Mouse (Mus musculus): ENCODE measurements around the gene Prdm12. TPM values are rescaled to one million over a fixed set of nuclear protein-coding genes. Genes with fewer than 3 reads are reported as not detected.

The Prdm12 gene
- total and polyA plus RNA-seq, 2 experiments from 2014 or later, result 1.9 to 2.5 TPM

DNA sequence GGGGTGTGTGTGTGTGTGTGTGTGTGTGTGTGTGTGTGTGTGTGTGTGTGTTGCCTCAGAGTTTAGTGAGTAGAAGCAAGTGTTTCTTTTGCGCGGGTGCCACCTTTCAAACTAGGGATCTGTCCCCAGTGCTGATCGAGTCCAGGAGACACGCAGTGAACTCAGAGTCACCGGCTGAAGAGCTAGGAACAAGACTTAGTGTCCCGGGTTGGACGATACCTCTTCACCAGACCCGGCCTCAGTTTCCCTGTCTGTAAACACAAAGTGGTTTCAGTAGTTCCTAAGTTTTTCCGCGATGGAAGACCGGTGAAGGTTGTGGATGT lies 1.6 kb downstream of the Prdm12 start:
- Histone ChIP-seq H3K9me3 (ENCODE audit: low read length) (no peaks in the 10 kb centered on the region), H3K27me3 (ENCODE audit: insufficient read depth, low read length) (peaks cover 62% of the 10 kb centered on the region), H3K4me3 (ENCODE audit: low read depth, low read length) (no peak overlapping the region), H3K9ac (no peak overlapping the region), H3K4me1 (ENCODE audit: insufficient read depth) (peaks cover 3% of the 10 kb centered on the region), H3K4me2 (ENCODE audit: low read depth) (no peak overlapping the region), H3K36me3 (ENCODE audit: insufficient read depth) (no peaks in the 10 kb centered on the region), H3K27ac (ENCODE audit: low read depth, low read length) (no peak overlapping the region)
- ATAC-seq (no peak), DNase-seq (no peak)
- under 1% methylated on average over 11 of the region's 11 CpGs for WGBS
- TF ChIP-seq CTCF (IDR thresholded peaks at IDR 0.05; ENCODE audit: low read depth), result no peak

GRCm38 (mm10) chr2:31641929-31642328 lies 2.1 kb downstream of the Prdm12 start:
- TF ChIP-seq CTCF (IDR thresholded peaks at IDR 0.05; ENCODE audit: low read depth), result no peak
- ATAC-seq (no peak), DNase-seq (no peak)
- Histone ChIP-seq H3K4me2 (ENCODE audit: low read depth) (no peak overlapping the region), H3K9ac (no peak overlapping the region), H3K4me1 (ENCODE audit: insufficient read depth) (no peaks in the 10 kb centered on the region), H3K27me3 (ENCODE audit: insufficient read depth, low read length) (peaks cover 61% of the 10 kb centered on the region), H3K36me3 (ENCODE audit: insufficient read depth) (no peaks in the 10 kb centered on the region), H3K27ac (ENCODE audit: low read depth, low read length) (no peak overlapping the region), H3K4me3 (ENCODE audit: low read depth, low read length) (no peak overlapping the region), H3K9me3 (ENCODE audit: low read length) (no peaks in the 10 kb centered on the region)
- WGBS, result 7% methylated on average over 18 of the region's 18 CpGs

DNA sequence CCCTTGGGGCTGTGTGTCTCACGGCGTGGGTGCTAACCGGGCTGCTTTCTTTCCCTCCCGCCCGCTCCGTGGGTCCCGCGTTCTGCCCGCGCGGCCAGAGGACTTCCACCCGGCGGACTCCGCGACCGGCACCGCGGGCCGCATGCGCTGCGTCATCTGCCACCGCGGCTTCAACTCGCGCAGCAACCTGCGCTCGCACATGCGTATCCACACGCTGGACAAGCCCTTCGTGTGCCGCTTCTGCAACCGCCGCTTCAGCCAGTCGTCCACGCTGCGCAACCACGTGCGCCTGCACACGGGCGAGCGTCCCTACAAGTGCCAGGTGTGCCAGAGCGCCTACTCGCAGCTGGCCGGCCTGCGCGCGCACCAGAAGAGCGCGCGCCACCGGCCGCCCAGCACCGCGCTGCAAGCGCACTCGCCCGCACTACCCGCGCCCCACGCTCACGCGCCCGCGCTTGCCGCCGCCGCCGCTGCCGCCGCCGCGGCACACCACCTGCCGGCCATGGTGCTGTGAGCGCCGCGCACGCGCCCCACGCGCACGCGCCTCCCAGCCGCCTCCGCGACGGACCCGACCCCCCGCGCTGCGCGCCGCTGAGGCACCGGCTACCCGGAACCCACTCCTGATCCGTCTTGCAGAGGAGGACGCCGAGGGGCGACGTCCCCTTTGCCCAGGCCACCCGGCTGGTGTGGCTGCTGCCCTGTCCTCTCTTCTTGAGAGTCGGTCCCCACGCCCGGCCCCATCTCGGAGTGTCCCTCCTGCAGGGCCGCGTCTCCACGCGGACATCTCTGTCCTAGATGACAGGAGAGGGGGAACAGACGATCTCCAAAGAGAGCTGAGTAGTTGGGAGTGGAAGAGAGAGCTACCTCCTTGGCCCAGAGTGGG lies 14.4 kb downstream of the Prdm12 start:
- H3K36me3 ChIP-seq (ENCODE audit: insufficient read depth), result no peaks in the 10 kb centered on the region
- peak; percentile 86 for ATAC-seq
- peak; percentile 86 for DNase-seq
- peaks cover 37% of the 10 kb centered on the region for H3K27me3 ChIP-seq (ENCODE audit: insufficient read depth, low read length)
- no peaks in the 10 kb centered on the region for H3K9me3 ChIP-seq (ENCODE audit: low read length)
- no peaks in the 10 kb centered on the region for H3K4me1 ChIP-seq (ENCODE audit: insufficient read depth)
- no peak overlapping the region for H3K27ac ChIP-seq (ENCODE audit: low read depth, low read length)
- H3K4me3 ChIP-seq (ENCODE audit: low read depth, low read length), result peak overlapping the region; percentile 53
- peak overlapping the region; percentile 89 for H3K4me2 ChIP-seq (ENCODE audit: low read depth)
- TF ChIP-seq CTCF (IDR thresholded peaks at IDR 0.05; ENCODE audit: low read depth), result no peak
- H3K9ac ChIP-seq, result peak overlapping the region; percentile 54
- WGBS, result 1% methylated on average over 76 of the region's 109 CpGs

DNA sequence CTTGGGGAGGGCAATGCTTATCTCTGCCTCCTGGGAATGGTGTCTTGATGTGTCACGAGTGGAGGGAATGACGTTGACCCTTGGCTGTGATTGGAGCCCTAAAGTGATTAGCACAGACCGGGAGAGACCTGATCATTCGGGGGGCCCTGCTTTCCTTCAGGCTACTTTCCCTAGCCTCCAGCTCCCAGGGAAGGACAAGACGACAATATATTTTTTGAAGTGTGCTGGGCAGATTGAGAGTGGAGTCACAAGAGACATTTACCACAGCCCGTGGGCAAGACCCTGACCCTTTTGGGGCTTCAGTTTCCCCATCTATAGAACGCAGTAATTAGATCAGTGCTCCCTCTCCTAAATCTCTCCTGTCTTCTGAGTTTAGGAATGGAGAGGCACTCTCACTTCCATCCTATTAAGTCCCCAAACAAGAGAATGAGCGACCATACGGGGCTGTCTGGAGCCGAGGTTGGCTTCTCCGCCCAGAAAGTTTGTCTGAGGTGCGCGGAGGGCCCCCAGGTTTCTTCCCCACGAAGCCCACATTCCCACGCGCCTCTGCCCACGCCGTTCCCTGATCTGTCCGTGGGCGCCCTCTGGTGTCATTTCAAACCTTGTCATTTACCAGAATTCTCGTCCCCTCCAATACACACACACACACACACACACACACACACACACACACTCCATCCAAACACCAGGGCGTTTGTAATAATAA lies 15.2 kb downstream of the Prdm12 start:
- no peak; the same call in 1 of the 2 replicates for ATAC-seq
- peak; percentile 72 for TF ChIP-seq CTCF (IDR thresholded peaks at IDR 0.05; ENCODE audit: low read depth)
- WGBS, result 4% methylated on average over 22 of the region's 22 CpGs

GRCm38 (mm10) chr2:31656374-31656773 lies 16.5 kb downstream of the Prdm12 start:
- TF ChIP-seq CTCF (IDR thresholded peaks at IDR 0.05; ENCODE audit: low read depth), result no peak
- Histone ChIP-seq H3K9me3 (ENCODE audit: low read length) (no peaks in the 10 kb centered on the region), H3K27ac (ENCODE audit: low read depth, low read length) (no peak overlapping the region), H3K36me3 (ENCODE audit: insufficient read depth) (no peaks in the 10 kb centered on the region), H3K9ac (no peak overlapping the region), H3K4me1 (ENCODE audit: insufficient read depth) (no peaks in the 10 kb centered on the region), H3K4me2 (ENCODE audit: low read depth) (no peak overlapping the region), H3K4me3 (ENCODE audit: low read depth, low read length) (no peak overlapping the region), H3K27me3 (ENCODE audit: insufficient read depth, low read length) (peaks cover 29% of the 10 kb centered on the region)
- ATAC-seq, result no peak
- no peak for DNase-seq
- 85% methylated on average over 7 of the region's 7 CpGs for WGBS

More for the DNA sequence above, 15.2 kb downstream of the Prdm12 start:
- Histone ChIP-seq H3K27ac (ENCODE audit: low read depth, low read length) (no peak overlapping the region), H3K4me1 (ENCODE audit: insufficient read depth) (no peaks in the 10 kb centered on the region), H3K4me2 (ENCODE audit: low read depth) (peak overlapping the region; percentile 89), H3K4me3 (ENCODE audit: low read depth, low read length) (peak overlapping the region; percentile 53), H3K36me3 (ENCODE audit: insufficient read depth) (no peaks in the 10 kb centered on the region), H3K9me3 (ENCODE audit: low read length) (no peaks in the 10 kb centered on the region), H3K27me3 (ENCODE audit: insufficient read depth, low read length) (peaks cover 30% of the 10 kb centered on the region), H3K9ac (peak overlapping the region; percentile 54; the same call in 1 of the 2 replicates)
- peak; percentile 80 for DNase-seq

DNA sequence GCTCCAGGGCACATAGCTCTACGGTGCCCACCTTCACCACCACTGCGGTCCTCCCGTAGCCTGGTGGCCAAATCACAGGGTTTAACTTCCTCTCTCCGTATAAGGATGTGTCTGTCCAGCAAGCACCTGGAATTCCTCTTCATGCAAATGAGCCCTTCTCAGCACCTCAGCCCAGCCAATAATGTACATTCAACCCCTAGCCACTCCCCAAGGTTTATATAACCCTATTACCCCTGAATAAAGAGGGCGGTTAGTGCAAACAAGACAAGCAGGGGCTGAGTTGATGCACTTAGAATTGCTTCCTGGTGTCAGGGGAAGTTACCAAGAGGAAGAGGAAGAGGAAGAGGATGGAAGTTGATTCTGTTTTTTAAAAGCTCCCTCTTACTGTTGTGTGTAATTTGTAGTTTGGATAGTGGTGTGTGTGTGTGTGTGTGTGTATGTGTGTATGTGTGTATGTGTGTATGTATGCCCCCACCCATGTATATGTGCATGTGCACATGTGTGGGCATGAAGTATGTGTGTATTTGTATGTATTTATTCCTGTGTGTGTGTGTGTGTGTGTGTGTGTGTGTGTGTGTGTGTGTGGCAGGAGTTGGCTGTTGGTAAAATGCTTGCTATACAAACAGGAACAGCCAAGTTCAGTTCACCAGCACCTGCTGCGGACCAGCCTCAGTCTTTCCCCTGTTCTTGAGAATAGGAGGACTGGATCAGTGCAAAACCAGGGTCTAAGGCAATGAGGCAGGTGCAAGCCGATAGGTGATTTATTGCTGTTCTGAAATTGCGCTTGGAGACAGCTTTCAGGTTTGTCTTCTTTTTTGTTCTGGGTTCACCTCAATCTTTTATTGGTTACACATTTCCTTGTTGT lies 23.3 kb downstream of the Prdm12 start:
- no peak for TF ChIP-seq CTCF (IDR thresholded peaks at IDR 0.05; ENCODE audit: low read depth)
- 67% methylated on average over 8 of the region's 8 CpGs for WGBS
- Histone ChIP-seq H3K9me3 (ENCODE audit: low read length) (no peaks in the 10 kb centered on the region), H3K4me2 (ENCODE audit: low read depth) (no peak overlapping the region), H3K9ac (no peak overlapping the region), H3K27ac (ENCODE audit: low read depth, low read length) (no peak overlapping the region), H3K36me3 (ENCODE audit: insufficient read depth) (no peaks in the 10 kb centered on the region), H3K27me3 (ENCODE audit: insufficient read depth, low read length) (peaks cover 6% of the 10 kb centered on the region), H3K4me3 (ENCODE audit: low read depth, low read length) (no peak overlapping the region), H3K4me1 (ENCODE audit: insufficient read depth) (no peaks in the 10 kb centered on the region)
- ATAC-seq, result no peak
- no peak for DNase-seq

Data from forebrain, postnatal 0 days (tissue).